13 mouse cellular contexts compared by ENCODE assay signal in the genomic region with DNA sequence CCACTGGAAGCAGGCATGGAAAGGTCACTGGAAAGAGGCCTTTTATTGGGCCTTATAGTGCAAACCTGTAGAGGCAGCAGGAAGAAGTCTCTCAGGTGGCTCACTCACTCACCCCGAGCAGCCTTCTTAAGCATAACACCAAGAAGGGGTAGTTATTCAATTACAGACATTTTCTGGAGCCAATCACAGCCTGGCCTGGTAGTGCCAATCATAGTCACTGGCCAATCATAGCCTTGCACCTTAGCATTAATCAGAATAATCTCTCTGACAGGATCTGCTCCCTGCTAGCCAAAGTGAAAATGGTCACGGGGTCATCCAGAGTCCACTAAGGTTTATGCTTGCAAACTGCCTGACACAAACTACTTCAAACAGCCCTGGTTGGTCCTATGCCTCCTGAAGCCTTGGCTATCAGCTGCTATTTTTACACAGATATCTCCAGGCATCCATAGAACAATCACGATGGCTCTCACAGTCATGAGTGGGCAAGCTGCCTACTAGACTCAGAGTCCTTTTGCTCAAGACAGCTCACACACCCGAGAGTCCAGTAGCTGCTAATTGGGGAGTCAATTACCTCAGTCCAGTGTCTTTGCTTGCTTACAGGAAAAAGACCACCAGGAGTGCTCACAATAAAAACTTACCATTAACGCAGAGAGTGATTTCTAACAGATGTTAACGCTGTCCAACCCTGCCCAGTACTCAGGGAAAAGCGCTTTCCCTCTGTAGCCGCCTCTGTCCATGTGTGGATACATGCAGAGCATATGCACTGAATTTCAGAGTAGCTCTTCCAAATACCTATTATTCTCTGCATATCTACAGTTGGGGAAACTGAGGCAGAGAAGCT.
DNase-seq lines count a peak whose midpoint lies in the region; ATAC-seq lines count a peak whose summit lies in the region.
"Had no signal": no experiment of that assay in that cellular context is flagged by ENCODE, and none has a peak within 500 bp of the region (broad histone marks: within the 10 kb centered on the region; RNA-seq: fewer than 3 reads in every experiment).

No protein-coding gene starts in this region.

- no peaks in the 10 kb centered on the region for H3K9me3 ChIP-seq in limb, embryonic 11.5 days (ENCODE audit: control insufficient read depth, low read length)
- H3K9me3 ChIP-seq: megakaryocyte, embryonic 14.5 days had no signal

- H3K4me2 ChIP-seq in limb, embryonic 11.5 days (ENCODE audit: low read depth, severe bottlenecking), result no peak overlapping the region; the same call in 1 of the 2 replicates

- peaks cover 4% of the 10 kb centered on the region; the same call in 1 of the 2 replicates for H3K27me3 ChIP-seq in limb, embryonic 11.5 days (ENCODE audit: control insufficient read depth, insufficient read depth, low read length)

- no peak overlapping the region for H3K9ac ChIP-seq in limb, embryonic 11.5 days (ENCODE audit: low read length)

- H3K27ac ChIP-seq in limb, embryonic 11.5 days (replicated peaks; ENCODE audit: low read depth, low read length), result no peak overlapping the region

- peak; percentile 46; the same call in 1 of the 2 replicates for ATAC-seq in limb, embryonic 11.5 days (ENCODE audit: insufficient number of reproducible peaks, low FRiP score, low TSS enrichment, low read depth)
- ATAC-seq in activated CD4-positive, CD25-positive, alpha-beta regulatory T cell, adult 4 months, result no peak
- ATAC-seq: Patski had no signal

- no peaks in the 10 kb centered on the region for H3K36me3 ChIP-seq in limb, embryonic 11.5 days (ENCODE audit: control insufficient read depth, insufficient read depth, low read length)

- peak; percentile 24 to 46 for DNase-seq in heart, adult 9 months (ENCODE audit: low spot score in 2 of 2)
- DNase-seq in heart, postnatal 25 days (ENCODE audit: low spot score), result no peak
- peak; percentile 46 for DNase-seq in embryo, embryonic 11 days
- DNase-seq in kidney, adult 18-20 months, result peak; percentile 13
- peak; percentile 53 for DNase-seq in limb, embryonic 11.5 days (ENCODE audit: low spot score)
- no peak for DNase-seq in left cerebral cortex, postnatal 10 days (ENCODE audit: extremely low spot score in 1 of 2, low spot score in 2 of 2)
- no peak for DNase-seq in spleen, postnatal 10 days (ENCODE audit: low spot score in 2 of 2)
- DNase-seq: cerebellum, postnatal 14 days; gastrocnemius, postnatal 14 days had no signal

- 18% methylated on average over 8 of the region's 8 CpGs for WGBS in limb, embryonic 11.5 days

- peaks cover 19% of the 10 kb centered on the region for H3K4me1 ChIP-seq in limb, embryonic 11.5 days (ENCODE audit: control insufficient read depth, insufficient read depth, low read length)
- H3K4me1 ChIP-seq: megakaryocyte, embryonic 14.5 days had no signal

- intact Hi-C loops in heart, postnatal 25 days (cut with DNase I), result no loop called here
- intact Hi-C loops in left cerebral cortex, postnatal 10 days (cut with DNase I), result no loop called here

- H3K4me3 ChIP-seq in limb, embryonic 11.5 days (ENCODE audit: low read depth, low read length), result no peak overlapping the region
- H3K4me3 ChIP-seq: megakaryocyte, embryonic 14.5 days; myocyte had no signal

Comparison
In these comparisons a context has a peak if more than half of its experiments do, and no peak if none do; other contexts are left out.
1. DNase-seq: peak in heart, adult 9 months (2 of 2), embryo, embryonic 11 days (single experiment), kidney, adult 18-20 months (single experiment) and limb, embryonic 11.5 days (single experiment); none in heart, postnatal 25 days (single experiment), left cerebral cortex, postnatal 10 days (0 of 2) and spleen, postnatal 10 days (0 of 2).